Mouse (Mus musculus) heart, adult 2 months (tissue): ENCODE measurements around the gene Lrp10. TPM values are rescaled to one million over a fixed set of nuclear protein-coding genes. Genes with fewer than 3 reads are reported as not detected.

Source experiments
- DNase-seq, 2 experiments: peaks; one replicate each; pipeline ENCODE4 v3.0.0; 2021
- H3K27ac ChIP-seq: fragments of 200-600 bp; 2 replicates; pipeline ENCODE4 v1.8.1; 2022
- H3K27me3 ChIP-seq: fragments of 200-500 bp; 2 replicates; pipeline ENCODE4 v1.6.1; 2012; ENCODE audit warnings: mild to moderate bottlenecking, low read length, inconsistent platforms, mixed read lengths; ENCODE audit not compliant: control insufficient read depth, insufficient read depth
- H3K36me3 ChIP-seq: fragments of 200-500 bp; 2 replicates; pipeline ENCODE4 v1.6.1; 2012; ENCODE audit warnings: low read length, inconsistent platforms; ENCODE audit not compliant: control insufficient read depth, insufficient read depth
- H3K4me1 ChIP-seq: fragments of 200-500 bp; 2 replicates; pipeline ENCODE4 v1.6.1; 2011; ENCODE audit warnings: low read length; ENCODE audit not compliant: control insufficient read depth, insufficient read depth
- H3K4me3 ChIP-seq: fragments of 200-600 bp; 2 replicates; pipeline ENCODE4 v1.8.1; 2022
- H3K79me2 ChIP-seq: fragments of 200-500 bp; replicated peaks from 2 replicates; pipeline ENCODE4 v1.6.1; 2012; ENCODE audit warnings: mild to moderate bottlenecking, inconsistent platforms, low read length, moderate library complexity, mixed read lengths; ENCODE audit not compliant: control insufficient read depth, insufficient read depth
- H3K9ac ChIP-seq: fragments of 200-500 bp; 2 replicates; pipeline ENCODE4 v1.6.1; 2012; ENCODE audit warnings: low read depth, mild to moderate bottlenecking, control low read depth, inconsistent platforms, low read length, mixed read lengths
- CTCF ChIP-seq: fragments of 200-600 bp; IDR thresholded peaks from 2 replicates; pipeline ENCODE4 v1.8.1; 2022; ENCODE audit warnings: antibody characterized with exemption, mild to moderate bottlenecking, moderate library complexity
- EP300 ChIP-seq: fragments of 200-500 bp; IDR thresholded peaks from 2 replicates; pipeline ENCODE4 v1.6.1; 2011; ENCODE audit warnings: low read depth, low read length, control low read depth; ENCODE audit not compliant: insufficient read depth
- POLR2A ChIP-seq: fragments of 200-500 bp; IDR thresholded peaks from 2 replicates; pipeline ENCODE4 v1.6.1; 2011; ENCODE audit warnings: mild to moderate bottlenecking, low read depth, low read length, control low read depth; ENCODE audit not compliant: insufficient read depth
- WGBS: fragments of 180-500 bp; shearing (Covaris S2); methylation state at CpG from one replicate; pipeline ENCODE4 v1.1.7; 2018; 5-methylcytosine and 5-hydroxymethylcytosine counted together
- intact Hi-C: fragments of 180-260 bp; cut with DNase I; formaldehyde crosslinking; loops from one replicate; pipeline ENCODE4 v1.15.1; 2025
- polyA plus RNA-seq: library from polyadenylated mRNA; depleted of rRNA; stranded (reverse); fragments of >200 nt; gene quantifications from 2 replicates; pipeline ENCODE4 v1.2.3, GENCODE M21; 2012
- total RNA-seq, 2 experiments: library from RNA; stranded (reverse); gene quantifications; 2 replicates each; pipeline ENCODE4 v1.2.3; 2021

Lrp10 gene
- total and polyA plus RNA-seq, 3 experiments = 47.6 to 72.4 (median 60.6) TPM

- intact Hi-C loops = loop anchor here (2.0 to 10.0 kb wide), 2 partner anchors 265 to 429 kb away; no protein-coding TSS in a partner anchor
- DNase-seq = peak; percentile 59 to 63
- no peaks in the 10 kb centered on the region; the same call in 1 of the 2 replicates for H3K27me3 ChIP-seq
These were observed 30.3 kb downstream of the Lrp10 start for GRCm38 (mm10) chr14:54494234-54494633.

GRCm38 (mm10) chr14:54496706-54497105 is 32.8 kb downstream of the Lrp10 start:
- TF ChIP-seq EP300 (no peak), POLR2A (no peak), CTCF (no peak)
- H3K36me3 ChIP-seq = no peaks in the 10 kb centered on the region
- H3K27ac ChIP-seq = no peak overlapping the region
- H3K4me3 ChIP-seq = no peak overlapping the region
- DNase-seq = no peak
- H3K27me3 ChIP-seq = no peaks in the 10 kb centered on the region; the same call in 1 of the 2 replicates
- intact Hi-C loops = loop anchor here (10.0 kb wide), 1 partner anchor 432 kb away; no protein-coding TSS in a partner anchor
- H3K79me2 ChIP-seq = no peaks in the 10 kb centered on the region
- WGBS = 80% methylated on average over 14 of the region's 14 CpGs
- no peaks in the 10 kb centered on the region for H3K4me1 ChIP-seq
- no peak overlapping the region for H3K9ac ChIP-seq

More at GRCm38 (mm10) chr14:54494234-54494633, 30.3 kb downstream of the Lrp10 start:
- Histone ChIP-seq H3K9ac (no peak overlapping the region), H3K79me2 (no peaks in the 10 kb centered on the region), H3K36me3 (no peaks in the 10 kb centered on the region), H3K4me3 (no peak overlapping the region), H3K27ac (no peak overlapping the region), H3K4me1 (no peaks in the 10 kb centered on the region)
- TF ChIP-seq EP300 (0 out of 2 replicates have a peak, but pooled peaks have one; percentile 36), POLR2A (no peak), CTCF (peak; percentile 89)
- under 1% methylated on average over 3 of the region's 3 CpGs for WGBS

- no peaks in the 10 kb centered on the region for H3K4me1 ChIP-seq
- TF ChIP-seq CTCF (no peak), EP300 (no peak), POLR2A (no peak)
- no peak overlapping the region for H3K9ac ChIP-seq
- 76% methylated on average over 2 of the region's 2 CpGs for WGBS
- no peaks in the 10 kb centered on the region; the same call in 1 of the 2 replicates for H3K27me3 ChIP-seq
- intact Hi-C loops = loop anchor here (10.0 kb wide), 1 partner anchor 435 kb away; no protein-coding TSS in a partner anchor
- DNase-seq = no peak
- H3K4me3 ChIP-seq = no peak overlapping the region
- H3K27ac ChIP-seq = no peak overlapping the region
- no peaks in the 10 kb centered on the region for H3K36me3 ChIP-seq
- no peaks in the 10 kb centered on the region for H3K79me2 ChIP-seq
These were observed 35.4 kb downstream of the Lrp10 start for GRCm38 (mm10) chr14:54499330-54499729.

- intact Hi-C loops = no loop called here
- no peaks in the 10 kb centered on the region for H3K36me3 ChIP-seq
These were observed 37.4 kb downstream of the Lrp10 start for GRCm38 (mm10) chr14:54501365-54501764.

GRCm38 (mm10) chr14:54503092-54503491 is 39.2 kb downstream of the Lrp10 start:
- Histone ChIP-seq H3K36me3 (no peaks in the 10 kb centered on the region), H3K27me3 (no peaks in the 10 kb centered on the region), H3K27ac (no peak overlapping the region), H3K9ac (no peak overlapping the region), H3K79me2 (no peaks in the 10 kb centered on the region), H3K4me1 (no peaks in the 10 kb centered on the region), H3K4me3 (no peak overlapping the region)
- WGBS = 62% methylated on average over 2 of the region's 2 CpGs
- intact Hi-C loops = no loop called here
- no peak for DNase-seq
- TF ChIP-seq EP300 = no peak
- TF ChIP-seq CTCF = no peak
- TF ChIP-seq POLR2A = no peak

More at GRCm38 (mm10) chr14:54501365-54501764, 37.4 kb downstream of the Lrp10 start:
- no peak overlapping the region for H3K27ac ChIP-seq
- DNase-seq = no peak
- no peaks in the 10 kb centered on the region; the same call in 1 of the 2 replicates for H3K27me3 ChIP-seq
- 63% methylated on average over 2 of the region's 2 CpGs for WGBS
- no peaks in the 10 kb centered on the region for H3K79me2 ChIP-seq
- no peak overlapping the region for H3K9ac ChIP-seq
- TF ChIP-seq POLR2A (no peak), CTCF (no peak), EP300 (no peak)
- no peaks in the 10 kb centered on the region for H3K4me1 ChIP-seq
- H3K4me3 ChIP-seq = no peak overlapping the region

GRCm38 (mm10) chr14:54509774-54510173 is 45.8 kb downstream of the Lrp10 start:
- H3K27ac ChIP-seq = no peak overlapping the region
- no peak overlapping the region for H3K9ac ChIP-seq
- no peak for DNase-seq
- intact Hi-C loops = no loop called here
- H3K4me3 ChIP-seq = no peak overlapping the region
- H3K27me3 ChIP-seq = no peaks in the 10 kb centered on the region
- H3K4me1 ChIP-seq = no peaks in the 10 kb centered on the region
- no peaks in the 10 kb centered on the region for H3K36me3 ChIP-seq
- TF ChIP-seq POLR2A (no peak), CTCF (no peak), EP300 (no peak)
- WGBS = 84% methylated on average over 9 of the region's 9 CpGs
- no peaks in the 10 kb centered on the region for H3K79me2 ChIP-seq
